Mouse (Mus musculus) forebrain, embryonic 15.5 days (tissue): Measurements from ENCODE around the gene AI854703. TPM values are rescaled to one million over a fixed set of nuclear protein-coding genes. Genes with fewer than 3 reads are reported as not detected.
"Not testable (repeated sequence)": the region's sequence is repeated elsewhere in the genome, so short reads cannot be mapped to it uniquely, and the experiment has no call there.

ENCODE experiments used
- ATAC-seq: fragments of 200-750 bp; cut with Nextera tagmentation; replicated peaks from 2 replicates; pipeline ENCODE4 v1.8.0; 2017; ENCODE audit warnings: mild to moderate bottlenecking, moderate TSS enrichment, moderate library complexity
- H3K27ac ChIP-seq: fragments of 300-500 bp; sonication (generic); replicated peaks from 2 replicates; pipeline ENCODE4 v1.5.1; 2015; ENCODE audit warnings: mild to moderate bottlenecking, inconsistent platforms
- H3K27me3 ChIP-seq: fragments of 300-500 bp; sonication (generic); 2 replicates; pipeline ENCODE4 v1.6.1; 2015; ENCODE audit warnings: inconsistent platforms
- H3K36me3 ChIP-seq: fragments of 300-500 bp; sonication (generic); 2 replicates; pipeline ENCODE4 v1.6.1; 2015; ENCODE audit warnings: mild to moderate bottlenecking, inconsistent platforms
- H3K4me1 ChIP-seq: fragments of 300-500 bp; sonication (generic); 2 replicates; pipeline ENCODE4 v1.6.1; 2015; ENCODE audit warnings: inconsistent platforms
- H3K4me2 ChIP-seq: fragments of 300-500 bp; sonication (generic); replicated peaks from 2 replicates; pipeline ENCODE4 v1.6.1; 2015; ENCODE audit warnings: mild to moderate bottlenecking, inconsistent platforms
- H3K4me3 ChIP-seq: fragments of 300-500 bp; sonication (generic); 2 replicates; pipeline ENCODE4 v1.5.1; 2015; ENCODE audit warnings: mild to moderate bottlenecking, inconsistent platforms
- H3K9ac ChIP-seq: fragments of 300-500 bp; sonication (generic); replicated peaks from 2 replicates; pipeline ENCODE4 v1.6.1; 2015; ENCODE audit warnings: mild to moderate bottlenecking, inconsistent platforms
- H3K9me3 ChIP-seq: fragments of 300-500 bp; sonication (generic); 2 replicates; pipeline ENCODE4 v1.6.1; 2016; ENCODE audit warnings: inconsistent platforms
- WGBS: fragments of 180-500 bp; shearing (Covaris S2); methylation state at CpG from one replicate; pipeline ENCODE4 v1.1.7; 2015; ENCODE audit warnings: mixed read lengths; 5-methylcytosine and 5-hydroxymethylcytosine counted together
- polyA plus RNA-seq: library from polyadenylated mRNA; unstranded; fragments of >200 nt; fragmentation: Nextera tagmentation; extraction: Ambion mirVana; gene quantifications from 2 replicates; pipeline ENCODE4 v1.2.1, GENCODE M21; 2015

Gene AI854703
- polyA plus RNA-seq, 1 experiment from 2014 or later, result 11.2 TPM

DNA sequence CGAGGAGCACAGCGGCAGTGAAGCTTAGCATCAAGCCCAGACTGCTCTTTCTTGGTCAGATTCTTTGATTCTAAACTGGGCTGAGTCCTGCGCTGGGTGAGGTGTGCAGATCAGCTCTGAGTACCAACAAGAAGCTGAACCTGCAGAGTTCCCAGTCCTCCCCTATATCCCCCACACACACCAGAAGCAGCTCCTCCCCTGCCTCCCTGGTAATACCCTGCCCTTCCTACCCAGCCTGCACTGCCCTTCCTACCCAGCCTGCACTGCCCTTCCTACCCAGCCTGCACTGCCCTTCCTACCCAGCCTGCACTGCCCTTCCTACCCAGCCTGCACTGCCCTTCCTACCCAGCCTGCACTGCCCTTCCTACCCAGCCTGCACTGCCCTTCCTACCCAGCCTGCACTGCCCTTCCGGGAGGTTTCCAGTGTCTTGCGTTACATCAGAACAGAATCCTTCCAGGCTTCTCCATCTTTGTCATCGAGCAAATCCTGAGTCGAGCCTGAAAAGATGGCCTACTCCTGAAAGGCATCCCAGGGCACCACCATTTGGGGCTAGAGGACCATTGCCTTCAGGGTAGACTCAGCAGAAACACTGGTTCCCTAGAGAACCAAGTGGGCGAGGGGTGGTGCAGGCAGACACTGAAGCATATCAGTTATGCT lies 4.2 kb upstream of the AI854703 start:
- not testable (repeated sequence) for H3K4me3 ChIP-seq, H3K9ac ChIP-seq, ATAC-seq, H3K27ac ChIP-seq, H3K4me2 ChIP-seq, H3K27me3 ChIP-seq, H3K9me3 ChIP-seq
- WGBS, result 85% methylated on average over 8 of the region's 8 CpGs
- peaks cover 19% of the 10 kb centered on the region for H3K36me3 ChIP-seq
- peaks cover 11% of the 10 kb centered on the region for H3K4me1 ChIP-seq

DNA sequence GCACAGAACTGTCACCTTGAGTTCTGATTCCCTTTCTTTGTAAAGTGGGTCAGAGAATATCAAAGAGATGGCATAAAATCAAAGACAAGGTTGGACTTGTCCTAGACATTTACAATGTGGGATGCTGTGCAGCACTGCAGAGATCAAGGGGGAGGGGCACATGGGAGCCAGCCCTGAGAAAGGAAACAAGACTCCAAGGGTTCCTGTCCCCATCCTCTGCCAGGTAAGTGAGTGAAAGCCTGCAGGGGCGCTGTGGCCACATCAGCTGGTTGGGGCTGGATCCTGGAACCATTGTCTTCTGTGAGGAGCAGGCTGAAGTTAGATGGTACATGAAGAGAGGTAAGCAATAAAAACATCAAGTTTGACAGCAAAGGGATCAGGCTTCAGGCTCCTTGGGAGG lies 3.1 kb upstream of the AI854703 start:
- H3K9me3 ChIP-seq, result no peaks in the 10 kb centered on the region
- no peak overlapping the region for H3K4me3 ChIP-seq
- no peak overlapping the region for H3K27ac ChIP-seq
- H3K9ac ChIP-seq, result no peak overlapping the region
- H3K4me1 ChIP-seq, result peaks cover 16% of the 10 kb centered on the region
- no peak overlapping the region for H3K4me2 ChIP-seq
- ATAC-seq, result no peak
- peaks cover 19% of the 10 kb centered on the region for H3K36me3 ChIP-seq
- peaks cover 14% of the 10 kb centered on the region for H3K27me3 ChIP-seq
- WGBS, result 28% methylated on average over 1 of the region's 1 CpGs

- Histone ChIP-seq H3K4me2 (peak overlapping the region; percentile 76), H3K27ac (no peak overlapping the region), H3K9ac (peak overlapping the region; percentile 50), H3K9me3 (no peaks in the 10 kb centered on the region), H3K27me3 (peaks cover 18% of the 10 kb centered on the region), H3K4me3 (peak overlapping the region; percentile 49), H3K36me3 (no peaks in the 10 kb centered on the region), H3K4me1 (peaks cover 19% of the 10 kb centered on the region)
- WGBS, result under 1% methylated on average over 32 of the region's 32 CpGs
- ATAC-seq, result peak; percentile 36; the same call in 1 of the 2 replicates
Observed at GRCm38 (mm10) chr6:48626984-48627383, 420 bp downstream of the AI854703 start.

- Histone ChIP-seq H3K4me2 (peak overlapping the region; percentile 76), H3K4me1 (peaks cover 19% of the 10 kb centered on the region), H3K9me3 (no peaks in the 10 kb centered on the region), H3K27ac (no peak overlapping the region), H3K27me3 (peaks cover 18% of the 10 kb centered on the region), H3K4me3 (peak overlapping the region; percentile 49), H3K9ac (peak overlapping the region; percentile 50), H3K36me3 (no peaks in the 10 kb centered on the region)
- ATAC-seq, result 0 out of 2 replicates have a peak, but pooled peaks have one; percentile 9
- WGBS, result 8% methylated on average over 7 of the region's 7 CpGs
Observed at GRCm38 (mm10) chr6:48627511-48627924, 954 bp downstream of the AI854703 start.

GRCm38 (mm10) chr6:48628377-48628776 lies 1.8 kb downstream of the AI854703 start:
- peaks cover 18% of the 10 kb centered on the region for H3K27me3 ChIP-seq
- no peaks in the 10 kb centered on the region for H3K9me3 ChIP-seq
- H3K27ac ChIP-seq, result no peak overlapping the region
- WGBS, result 85% methylated on average over 3 of the region's 3 CpGs
- no peak overlapping the region for H3K9ac ChIP-seq
- no peak for ATAC-seq
- H3K36me3 ChIP-seq, result no peaks in the 10 kb centered on the region
- no peak overlapping the region for H3K4me3 ChIP-seq
- H3K4me2 ChIP-seq, result no peak overlapping the region
- H3K4me1 ChIP-seq, result peaks cover 19% of the 10 kb centered on the region

DNA sequence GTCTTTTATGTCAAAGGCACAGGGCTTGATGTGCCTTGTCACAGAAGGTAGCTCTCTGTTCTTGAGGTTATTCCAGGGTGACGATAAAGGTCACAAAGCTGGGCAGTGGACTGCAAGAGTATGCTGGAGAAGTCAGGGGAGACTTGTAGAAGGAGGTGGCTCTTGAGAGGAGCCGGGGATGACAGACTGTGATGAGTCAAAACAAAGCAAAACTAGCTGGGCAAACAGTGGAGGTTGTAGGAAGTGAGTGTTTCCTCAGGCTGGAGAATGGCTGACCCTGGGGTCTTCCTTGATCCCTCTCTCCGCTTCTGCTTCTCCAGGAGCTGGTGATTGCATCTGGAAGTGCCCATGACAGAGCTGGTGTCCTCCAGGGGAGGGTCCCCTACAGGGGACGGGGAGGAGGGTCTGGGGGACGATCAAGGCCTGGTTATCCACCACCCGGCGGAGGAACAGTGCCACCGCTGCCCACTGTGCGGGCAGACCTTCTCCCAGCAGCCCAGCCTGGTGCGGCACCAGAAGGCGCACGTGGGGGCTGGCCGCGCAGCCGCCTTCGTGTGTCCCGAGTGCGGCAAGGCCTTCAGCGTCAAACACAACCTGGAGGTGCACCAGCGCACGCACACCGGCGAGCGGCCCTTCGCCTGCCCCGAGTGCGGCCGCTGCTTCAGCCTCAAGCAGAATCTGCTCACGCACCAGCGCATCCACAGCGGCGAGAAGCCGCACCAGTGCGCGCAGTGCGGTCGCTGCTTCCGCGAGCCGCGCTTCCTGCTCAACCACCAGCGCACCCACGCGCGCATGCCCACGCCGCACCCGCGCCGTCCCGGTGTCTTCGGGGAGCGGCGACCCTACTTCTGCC lies 2.5 kb downstream of the AI854703 start:
- Histone ChIP-seq H3K9ac (peak overlapping the region; percentile 66), H3K4me3 (peak overlapping the region; percentile 54), H3K4me2 (peak overlapping the region; percentile 91), H3K36me3 (no peaks in the 10 kb centered on the region), H3K9me3 (no peaks in the 10 kb centered on the region), H3K27me3 (peaks cover 18% of the 10 kb centered on the region), H3K27ac (peak overlapping the region; percentile 37), H3K4me1 (peaks cover 19% of the 10 kb centered on the region)
- 13% methylated on average over 54 of the region's 54 CpGs for WGBS
- ATAC-seq, result peak; percentile 65

DNA sequence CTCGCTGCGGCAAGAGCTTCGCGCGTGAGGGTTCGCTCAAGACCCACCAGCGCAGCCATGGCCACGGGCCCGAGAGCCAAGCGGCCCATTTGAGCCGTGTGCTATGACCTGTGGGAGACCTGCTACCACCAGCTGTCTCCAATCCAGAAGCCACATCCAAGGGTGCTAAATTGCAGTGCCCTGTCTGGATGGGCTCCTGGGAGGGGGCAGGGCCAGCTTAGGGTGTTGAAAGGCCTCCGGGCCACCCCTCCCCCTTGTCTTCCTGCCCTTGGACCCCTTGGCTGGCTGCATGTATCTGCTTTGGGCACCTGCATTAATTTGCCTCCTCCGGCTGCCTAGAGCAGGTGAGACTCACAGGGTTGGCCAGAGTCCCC lies 3.1 kb downstream of the AI854703 start:
- ATAC-seq, result peak; percentile 7; the same call in 1 of the 2 replicates
- 20% methylated on average over 13 of the region's 13 CpGs for WGBS

GRCm38 (mm10) chr6:48630831-48631230 lies 4.3 kb downstream of the AI854703 start:
- H3K4me3 ChIP-seq, result no peak overlapping the region
- H3K9me3 ChIP-seq, result no peaks in the 10 kb centered on the region
- H3K27me3 ChIP-seq, result peaks cover 14% of the 10 kb centered on the region
- no peak for ATAC-seq
- H3K27ac ChIP-seq, result no peak overlapping the region
- no peaks in the 10 kb centered on the region for H3K36me3 ChIP-seq
- no peak overlapping the region for H3K4me2 ChIP-seq
- H3K4me1 ChIP-seq, result peaks cover 19% of the 10 kb centered on the region
- H3K9ac ChIP-seq, result no peak overlapping the region
- 83% methylated on average over 8 of the region's 8 CpGs for WGBS

More for the DNA sequence above, 3.1 kb downstream of the AI854703 start:
- H3K4me3 ChIP-seq, result peak overlapping the region; percentile 54
- H3K4me2 ChIP-seq, result peak overlapping the region; percentile 91
- peaks cover 19% of the 10 kb centered on the region for H3K4me1 ChIP-seq
- H3K27ac ChIP-seq, result peak overlapping the region; percentile 37; the same call in 1 of the 2 replicates
- no peaks in the 10 kb centered on the region for H3K9me3 ChIP-seq
- peaks cover 18% of the 10 kb centered on the region for H3K27me3 ChIP-seq
- H3K9ac ChIP-seq, result peak overlapping the region; percentile 66
- H3K36me3 ChIP-seq, result no peaks in the 10 kb centered on the region

DNA sequence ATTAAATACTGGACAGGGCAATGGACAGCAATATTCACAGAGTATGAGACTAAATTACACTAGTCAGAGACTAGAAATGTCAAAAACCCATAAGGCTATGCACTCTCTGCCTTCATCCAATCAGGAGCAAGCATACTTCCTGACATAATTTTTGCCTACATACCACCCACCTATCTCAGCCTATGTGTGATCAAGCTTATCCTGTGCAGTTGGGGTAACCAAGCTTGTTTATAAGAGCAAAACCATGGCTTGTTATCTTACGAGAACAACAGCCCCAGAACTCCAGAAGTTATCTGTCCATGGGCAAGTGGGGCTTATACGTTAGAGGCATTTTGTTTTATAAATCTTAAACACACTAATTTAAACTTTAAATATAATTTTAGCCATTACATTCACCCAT lies 8.5 kb downstream of the AI854703 start:
- Histone ChIP-seq H3K4me1 (no peaks in the 10 kb centered on the region), H3K27ac (no peak overlapping the region), H3K4me2 (no peak overlapping the region), H3K4me3 (no peak overlapping the region), H3K9ac (no peak overlapping the region), H3K27me3 (no peaks in the 10 kb centered on the region), H3K36me3 (no peaks in the 10 kb centered on the region), H3K9me3 (no peaks in the 10 kb centered on the region)
- no peak for ATAC-seq
- WGBS, result 90% methylated on average over 2 of the region's 2 CpGs

DNA sequence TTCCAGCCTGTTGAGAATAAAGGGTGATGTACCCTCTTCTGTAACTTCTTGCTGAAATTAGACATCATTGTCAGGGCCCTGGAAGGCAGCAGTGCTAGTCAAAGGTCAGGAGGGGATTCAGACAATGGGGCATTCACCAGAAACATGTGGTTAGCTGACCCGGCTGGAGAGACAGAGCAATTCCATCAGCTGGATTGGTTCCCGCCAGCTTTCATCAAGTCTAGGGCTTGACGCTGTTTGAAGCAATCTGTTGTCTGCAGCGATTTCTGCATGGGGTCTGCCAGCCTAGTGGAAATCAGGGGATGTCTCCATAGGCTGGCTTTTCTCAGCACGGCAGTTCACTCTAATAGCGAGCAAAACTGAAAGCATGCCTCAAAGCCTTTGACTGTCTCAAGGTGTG lies 10.0 kb downstream of the AI854703 start:
- Histone ChIP-seq H3K9me3 (no peaks in the 10 kb centered on the region), H3K4me1 (no peaks in the 10 kb centered on the region), H3K27me3 (no peaks in the 10 kb centered on the region), H3K9ac (no peak overlapping the region), H3K4me3 (no peak overlapping the region), H3K4me2 (no peak overlapping the region), H3K36me3 (no peaks in the 10 kb centered on the region), H3K27ac (no peak overlapping the region)
- ATAC-seq, result no peak
- 55% methylated on average over 6 of the region's 6 CpGs for WGBS

- no peak for ATAC-seq
- H3K27me3 ChIP-seq, result no peaks in the 10 kb centered on the region
- H3K36me3 ChIP-seq, result no peaks in the 10 kb centered on the region
- H3K9ac ChIP-seq, result no peak overlapping the region
- H3K9me3 ChIP-seq, result no peaks in the 10 kb centered on the region
- H3K4me3 ChIP-seq, result no peak overlapping the region
- no peak overlapping the region for H3K27ac ChIP-seq
- 67% methylated on average over 6 of the region's 6 CpGs for WGBS
- no peaks in the 10 kb centered on the region for H3K4me1 ChIP-seq
- H3K4me2 ChIP-seq, result no peak overlapping the region
Observed at GRCm38 (mm10) chr6:48637811-48638500, 11.4 kb downstream of the AI854703 start.

GRCm38 (mm10) chr6:48638553-48638952 lies 12.0 kb downstream of the AI854703 start:
- Histone ChIP-seq H3K9me3 (no peaks in the 10 kb centered on the region), H3K27ac (no peak overlapping the region), H3K27me3 (no peaks in the 10 kb centered on the region), H3K4me2 (no peak overlapping the region), H3K4me1 (no peaks in the 10 kb centered on the region), H3K36me3 (no peaks in the 10 kb centered on the region), H3K4me3 (no peak overlapping the region), H3K9ac (no peak overlapping the region)
- 72% methylated on average over 2 of the region's 2 CpGs for WGBS
- ATAC-seq, result no peak
